Mouse (Mus musculus): Measurements from ENCODE around the gene Armc7.
"Not testable (repeated sequence)": the region's sequence is repeated elsewhere in the genome, so short reads cannot be mapped to it uniquely, and the experiment has no call there.

Gene Armc7

GRCm38 (mm10) chr11:115456182-115456581 is 19.3 kb upstream of the Armc7 start:
- no peak for DNase-seq

GRCm38 (mm10) chr11:115457405-115457804 is 18.1 kb upstream of the Armc7 start:
- DNase-seq, result no peak

- DNase-seq, result no peak
These were observed 14.5 kb upstream of the Armc7 start for GRCm38 (mm10) chr11:115460976-115461375.

GRCm38 (mm10) chr11:115461846-115462242 is 13.6 kb upstream of the Armc7 start:
- DNase-seq, result no peak

GRCm38 (mm10) chr11:115462243-115462891 is 13.1 kb upstream of the Armc7 start, which contains the start of gene Slc16a5:
Gene Slc16a5 (plus strand): TSS chr11:115462474.
- DNase-seq, result no peak

GRCm38 (mm10) chr11:115463397-115463796 is 12.1 kb upstream of the Armc7 start:
- no peak for DNase-seq

GRCm38 (mm10) chr11:115464851-115465250 is 10.6 kb upstream of the Armc7 start:
- no peak for DNase-seq

- no peak for DNase-seq
These were observed 8.2 kb upstream of the Armc7 start for GRCm38 (mm10) chr11:115467217-115467618.

- no peak for DNase-seq
These were observed 3.3 kb upstream of the Armc7 start for GRCm38 (mm10) chr11:115472183-115472582.

GRCm38 (mm10) chr11:115473626-115474275 is 1.7 kb upstream of the Armc7 start:
- peak; percentile 92 for DNase-seq

GRCm38 (mm10) chr11:115475758-115476237 is 331 bp downstream of the Armc7 start:
- no peak for DNase-seq

- DNase-seq, result not testable (repeated sequence)
These were observed 1.2 kb downstream of the Armc7 start for GRCm38 (mm10) chr11:115476630-115477029.

- DNase-seq, result not testable (repeated sequence)
These were observed 1.9 kb downstream of the Armc7 start for GRCm38 (mm10) chr11:115477388-115477787.

GRCm38 (mm10) chr11:115478296-115478938 is 3.0 kb downstream of the Armc7 start:
- no peak for DNase-seq

GRCm38 (mm10) chr11:115481553-115482259 is 6.2 kb downstream of the Armc7 start:
- peak; percentile 71 for DNase-seq

GRCm38 (mm10) chr11:115483278-115483677 is 7.8 kb downstream of the Armc7 start:
- no peak for DNase-seq

- DNase-seq, result peak; percentile 70
These were observed 8.3 kb downstream of the Armc7 start for GRCm38 (mm10) chr11:115483726-115484125.

- no peak for DNase-seq
These were observed 9.7 kb downstream of the Armc7 start for GRCm38 (mm10) chr11:115485155-115485554.

GRCm38 (mm10) chr11:115488551-115489104 is 13.2 kb downstream of the Armc7 start:
- no peak for DNase-seq

- no peak for DNase-seq
These were observed 15.2 kb downstream of the Armc7 start for GRCm38 (mm10) chr11:115490441-115491355.

- DNase-seq, result peak; percentile 87
These were observed 16.1 kb downstream of the Armc7 start, which contains the start of gene Nt5c for GRCm38 (mm10) chr11:115491356-115492083. Gene Nt5c (minus strand): TSS chr11:115491862.
